ENCODE assay signal across 21 mouse cellular contexts in the genomic region with DNA sequence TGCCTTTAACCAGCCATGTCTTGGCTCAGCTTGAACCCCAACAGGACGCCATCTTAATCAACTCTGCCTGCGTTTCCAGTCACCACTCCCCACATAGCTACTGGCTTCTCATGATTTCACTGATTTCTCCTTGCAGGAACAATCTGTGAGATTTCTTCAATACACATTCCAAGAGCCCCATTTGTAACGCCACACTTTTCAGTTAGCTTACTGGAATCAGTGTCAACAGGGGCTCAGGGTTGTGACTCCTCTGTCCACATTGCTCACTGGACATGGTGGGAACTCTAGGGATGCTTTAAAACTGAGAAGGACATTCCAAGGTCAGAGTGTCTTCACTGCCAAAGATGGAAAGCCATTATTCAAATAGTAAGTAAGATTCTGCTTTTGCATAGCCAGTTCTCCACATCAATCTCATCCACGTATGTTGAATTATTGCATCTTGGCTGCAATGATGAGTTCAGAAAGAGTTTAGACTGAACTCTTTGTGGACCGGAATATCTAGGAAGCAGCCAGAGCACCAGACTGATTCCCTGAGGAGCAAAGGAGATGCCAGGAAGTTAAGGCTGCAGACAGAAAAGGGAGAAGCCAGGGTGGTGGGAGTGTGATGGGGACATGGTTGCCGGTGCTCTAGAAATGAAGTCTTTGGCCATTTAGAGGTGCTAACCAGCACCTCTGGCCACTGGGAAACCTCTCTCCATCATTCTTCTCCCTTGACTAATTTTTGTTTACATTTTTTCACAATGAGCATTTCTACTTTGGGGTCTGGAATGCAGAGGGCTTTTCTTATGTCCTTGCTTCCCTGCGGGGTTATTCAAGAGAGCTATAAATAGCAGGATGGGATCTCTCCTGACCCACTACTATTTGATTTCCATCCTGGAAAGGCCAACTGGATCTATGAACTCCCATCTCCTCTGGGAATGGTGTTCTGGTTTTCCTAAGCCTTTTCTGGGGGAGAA.
DNase-seq lines count a peak whose midpoint lies in the region; ATAC-seq lines count a peak whose summit lies in the region.
"Had no signal": no experiment of that assay in that cellular context is flagged by ENCODE, and none has a peak within 500 bp of the region (broad histone marks: within the 10 kb centered on the region; RNA-seq: fewer than 3 reads in every experiment).

No protein-coding gene starts in this region.

- no peak for ATAC-seq in heart, embryonic 16.5 days (replicated peaks; ENCODE audit: extremely low read depth, insufficient read depth, low FRiP score)
- ATAC-seq in lung, embryonic 16.5 days (ENCODE audit: low read depth) = peak; percentile 71
- no peak for ATAC-seq in embryonic facial prominence, embryonic 14.5 days (ENCODE audit: low read depth)
- ATAC-seq: forebrain, embryonic 14.5 days; hindbrain, postnatal 0 days; liver, embryonic 12.5 days had no signal

- H3K4me1 ChIP-seq in heart, embryonic 16.5 days (ENCODE audit: control insufficient read depth, insufficient read depth, low read length) = peaks cover 14% of the 10 kb centered on the region
- peaks cover 13% of the 10 kb centered on the region for H3K4me1 ChIP-seq in lung, embryonic 16.5 days (replicated peaks; ENCODE audit: control insufficient read depth, insufficient read depth, low read length)
- H3K4me1 ChIP-seq in embryonic facial prominence, embryonic 14.5 days (ENCODE audit: control insufficient read depth, insufficient read depth, low read length) = peaks cover 8% of the 10 kb centered on the region; the same call in 1 of the 2 replicates
- H3K4me1 ChIP-seq: liver, embryonic 12.5 days had no signal

- no peaks in the 10 kb centered on the region for H3K9me3 ChIP-seq in heart, embryonic 16.5 days (replicated peaks; ENCODE audit: control insufficient read depth, low read length)
- no peaks in the 10 kb centered on the region for H3K9me3 ChIP-seq in lung, embryonic 16.5 days (ENCODE audit: control insufficient read depth, low read length)
- no peaks in the 10 kb centered on the region for H3K9me3 ChIP-seq in embryonic facial prominence, embryonic 14.5 days (ENCODE audit: control insufficient read depth, low read length)
- H3K9me3 ChIP-seq: limb, embryonic 12.5 days; liver, embryonic 12.5 days; midbrain, embryonic 10.5 days had no signal

- H3K36me3 ChIP-seq in heart, embryonic 16.5 days (ENCODE audit: control insufficient read depth, insufficient read depth) = no peaks in the 10 kb centered on the region
- H3K36me3 ChIP-seq in lung, embryonic 16.5 days (ENCODE audit: control insufficient read depth, insufficient read depth, low read length) = no peaks in the 10 kb centered on the region
- no peaks in the 10 kb centered on the region for H3K36me3 ChIP-seq in embryonic facial prominence, embryonic 14.5 days (ENCODE audit: control insufficient read depth, insufficient read depth, low read length)
- H3K36me3 ChIP-seq: limb, embryonic 12.5 days; liver, embryonic 12.5 days; midbrain, embryonic 10.5 days had no signal

- no peak for DNase-seq in heart, postnatal 10 days
- no peak for DNase-seq in lung, postnatal 25 days (ENCODE audit: low spot score)
- peak; percentile 62 for DNase-seq in Muller cell, postnatal 12 days (ENCODE audit: inconsistent ontology term)
- DNase-seq in embryonic facial prominence, embryonic 14.5 days (ENCODE audit: low spot score) = peak; percentile 54
- DNase-seq in adrenal gland, adult 2 months = no peak
- DNase-seq: adrenal gland, postnatal 36 days; cerebellum, adult 2 months; gastrocnemius, postnatal 14 days; heart, adult 2 months; kidney, postnatal 10 days; retina, postnatal 1 day; thymus, postnatal 36 days had no signal

- no peak overlapping the region for H3K9ac ChIP-seq in heart, embryonic 16.5 days (ENCODE audit: low read length)
- no peak overlapping the region for H3K9ac ChIP-seq in lung, embryonic 16.5 days (ENCODE audit: low read length)
- H3K9ac ChIP-seq in embryonic facial prominence, embryonic 14.5 days (ENCODE audit: low read depth, low read length) = no peak overlapping the region
- H3K9ac ChIP-seq: limb, embryonic 12.5 days; liver, embryonic 12.5 days had no signal

- 62% methylated on average over 7 of the region's 7 CpGs for WGBS in heart, embryonic 16.5 days
- 38% methylated on average over 7 of the region's 7 CpGs for WGBS in lung, embryonic 16.5 days
- WGBS in embryonic facial prominence, embryonic 14.5 days = 65% methylated on average over 7 of the region's 7 CpGs

- no peak overlapping the region for H3K4me3 ChIP-seq in heart, embryonic 16.5 days (ENCODE audit: low read length)
- H3K4me3 ChIP-seq in lung, embryonic 16.5 days (ENCODE audit: low read length) = no peak overlapping the region
- H3K4me3 ChIP-seq in embryonic facial prominence, embryonic 14.5 days (ENCODE audit: low read depth, low read length) = no peak overlapping the region
- H3K4me3 ChIP-seq: erythroblast, embryonic 14.5 days; heart, adult 2 months; limb, embryonic 12.5 days; liver, embryonic 12.5 days; midbrain, embryonic 10.5 days had no signal

- H3K4me2 ChIP-seq in heart, embryonic 16.5 days (ENCODE audit: low read depth, low read length) = no peak overlapping the region
- H3K4me2 ChIP-seq in lung, embryonic 16.5 days (ENCODE audit: low read depth, low read length) = no peak overlapping the region
- no peak overlapping the region for H3K4me2 ChIP-seq in embryonic facial prominence, embryonic 14.5 days (ENCODE audit: low read depth, low read length)
- H3K4me2 ChIP-seq: limb, embryonic 12.5 days; liver, embryonic 12.5 days had no signal

- no peaks in the 10 kb centered on the region for H3K27me3 ChIP-seq in heart, embryonic 16.5 days (ENCODE audit: control insufficient read depth, insufficient read depth, low read length)
- no peaks in the 10 kb centered on the region for H3K27me3 ChIP-seq in lung, embryonic 16.5 days (ENCODE audit: control insufficient read depth, insufficient read depth, low read depth, low read length)
- no peaks in the 10 kb centered on the region for H3K27me3 ChIP-seq in embryonic facial prominence, embryonic 14.5 days (replicated peaks; ENCODE audit: control insufficient read depth, insufficient read depth, low read length)
- H3K27me3 ChIP-seq: limb, embryonic 12.5 days had no signal

- 0 out of 2 replicates have a peak overlapping the region, but pooled peaks have one; percentile 35 for H3K27ac ChIP-seq in heart, embryonic 16.5 days (ENCODE audit: low read length)
- peak overlapping the region; percentile 51 for H3K27ac ChIP-seq in lung, embryonic 16.5 days (ENCODE audit: low read length)
- no peak overlapping the region for H3K27ac ChIP-seq in embryonic facial prominence, embryonic 14.5 days (replicated peaks; ENCODE audit: low read depth, low read length)
- H3K27ac ChIP-seq: heart, adult 2 months; hindbrain, postnatal 0 days; limb, embryonic 12.5 days; liver, embryonic 12.5 days; macrophage; midbrain, embryonic 10.5 days had no signal

- intact Hi-C loops in heart, postnatal 10 days (cut with DNase I) = no loop called here

Comparison
In these comparisons a context has a peak if more than half of its experiments do, and no peak if none do; other contexts are left out.
1. DNase-seq: peak in Muller cell, postnatal 12 days (single experiment) and embryonic facial prominence, embryonic 14.5 days (single experiment); none in heart, postnatal 10 days (0 of 2), lung, postnatal 25 days (single experiment) and adrenal gland, adult 2 months (single experiment).